Mouse (Mus musculus): ENCODE measurements at regions not wholly inside any gene's neighbourhood (a gene's known extent, or its start where the extent isn't known, plus 50 kb on each side); places are given as distances from the start of the nearest gene placed in this dataset.
"Not testable (repeated sequence)": the region's sequence is repeated elsewhere in the genome, so short reads cannot be mapped to it uniquely, and the experiment has no call there.

- no peak for TF ChIP-seq CTCF (IDR thresholded peaks at IDR 0.05; ENCODE audit: low read depth, low read length)
- no peak for TF ChIP-seq POLR2A (IDR thresholded peaks at IDR 0.05; ENCODE audit: borderline replicate concordance, low read depth, low read length)
- no peak overlapping the region for H3K4me3 ChIP-seq (ENCODE audit: insufficient read depth, low read length)
- H3K4me1 ChIP-seq (ENCODE audit: control insufficient read depth, insufficient read depth, low read length): no peaks in the 10 kb centered on the region
- H3K27ac ChIP-seq (ENCODE audit: insufficient read depth, low read depth, low read length): no peak overlapping the region
Observed at GRCm38 (mm10) chr13:26375546-26375945, 394.4 kb downstream of the Hdgfl1 start.

GRCm38 (mm10) chr13:26365911-26366310 lies 404.1 kb downstream of the Hdgfl1 start:
- not testable (repeated sequence) for H3K4me1 ChIP-seq (ENCODE audit: control insufficient read depth, insufficient read depth, low read length); H3K27ac ChIP-seq (ENCODE audit: insufficient read depth, low read depth, low read length); H3K4me3 ChIP-seq (ENCODE audit: insufficient read depth, low read length)

GRCm38 (mm10) chr13:26356341-26356740 lies 413.6 kb downstream of the Hdgfl1 start:
- Histone ChIP-seq H3K4me1 (ENCODE audit: control insufficient read depth, insufficient read depth, low read length) (no peaks in the 10 kb centered on the region), H3K27ac (ENCODE audit: insufficient read depth, low read depth, low read length) (no peak overlapping the region), H3K4me3 (ENCODE audit: insufficient read depth, low read length) (no peak overlapping the region)
- TF ChIP-seq POLR2A (IDR thresholded peaks at IDR 0.05; ENCODE audit: borderline replicate concordance, low read depth, low read length) (no peak), CTCF (IDR thresholded peaks at IDR 0.05; ENCODE audit: low read depth, low read length) (no peak)

- no peaks in the 10 kb centered on the region for H3K4me1 ChIP-seq (ENCODE audit: control insufficient read depth, insufficient read depth, low read length)
- H3K4me3 ChIP-seq (ENCODE audit: insufficient read depth, low read length): no peak overlapping the region
- TF ChIP-seq CTCF (IDR thresholded peaks at IDR 0.05; ENCODE audit: low read depth, low read length) (no peak), POLR2A (IDR thresholded peaks at IDR 0.05; ENCODE audit: borderline replicate concordance, low read depth, low read length) (no peak)
- no peak overlapping the region for H3K27ac ChIP-seq (ENCODE audit: insufficient read depth, low read depth, low read length)
Observed at GRCm38 (mm10) chr13:26354421-26354820, 415.5 kb downstream of the Hdgfl1 start.

- TF ChIP-seq CTCF (IDR thresholded peaks at IDR 0.05; ENCODE audit: low read depth, low read length) (no peak), POLR2A (IDR thresholded peaks at IDR 0.05; ENCODE audit: borderline replicate concordance, low read depth, low read length) (no peak)
- H3K4me3 ChIP-seq (ENCODE audit: insufficient read depth, low read length): no peak overlapping the region
Observed at GRCm38 (mm10) chr13:26350510-26350909, 419.5 kb downstream of the Hdgfl1 start.

GRCm38 (mm10) chr13:26338795-26339194 lies 431.2 kb downstream of the Hdgfl1 start:
- TF ChIP-seq POLR2A (IDR thresholded peaks at IDR 0.05; ENCODE audit: borderline replicate concordance, low read depth, low read length): no peak
- TF ChIP-seq CTCF (IDR thresholded peaks at IDR 0.05; ENCODE audit: low read depth, low read length): no peak
- Histone ChIP-seq H3K27ac (ENCODE audit: insufficient read depth, low read depth, low read length) (no peak overlapping the region), H3K4me3 (ENCODE audit: insufficient read depth, low read length) (no peak overlapping the region)

More at GRCm38 (mm10) chr13:26350510-26350909, 419.5 kb downstream of the Hdgfl1 start:
- Histone ChIP-seq H3K4me1 (ENCODE audit: control insufficient read depth, insufficient read depth, low read length) (no peaks in the 10 kb centered on the region), H3K27ac (ENCODE audit: insufficient read depth, low read depth, low read length) (no peak overlapping the region)

GRCm38 (mm10) chr13:26325066-26325465 lies 444.9 kb downstream of the Hdgfl1 start:
- Histone ChIP-seq H3K27ac (ENCODE audit: insufficient read depth, low read depth, low read length) (no peak overlapping the region), H3K4me3 (ENCODE audit: insufficient read depth, low read length) (no peak overlapping the region), H3K4me1 (ENCODE audit: control insufficient read depth, insufficient read depth, low read length) (no peaks in the 10 kb centered on the region)
- TF ChIP-seq POLR2A (IDR thresholded peaks at IDR 0.05; ENCODE audit: borderline replicate concordance, low read depth, low read length) (no peak), CTCF (IDR thresholded peaks at IDR 0.05; ENCODE audit: low read depth, low read length) (no peak)

More at GRCm38 (mm10) chr13:26338795-26339194, 431.2 kb downstream of the Hdgfl1 start:
- H3K4me1 ChIP-seq (ENCODE audit: control insufficient read depth, insufficient read depth, low read length): no peaks in the 10 kb centered on the region

- Histone ChIP-seq H3K4me1 (ENCODE audit: control insufficient read depth, insufficient read depth, low read length) (no peaks in the 10 kb centered on the region), H3K27ac (ENCODE audit: insufficient read depth, low read depth, low read length) (no peak overlapping the region), H3K4me3 (ENCODE audit: insufficient read depth, low read length) (no peak overlapping the region)
- no peak for TF ChIP-seq CTCF (IDR thresholded peaks at IDR 0.05; ENCODE audit: low read depth, low read length)
- TF ChIP-seq POLR2A (IDR thresholded peaks at IDR 0.05; ENCODE audit: borderline replicate concordance, low read depth, low read length): no peak
Observed at GRCm38 (mm10) chr13:26324633-26325032, 445.3 kb downstream of the Hdgfl1 start.

GRCm38 (mm10) chr13:26318557-26318956 lies 451.4 kb downstream of the Hdgfl1 start:
- Histone ChIP-seq H3K27ac (ENCODE audit: insufficient read depth, low read depth, low read length) (no peak overlapping the region), H3K4me3 (ENCODE audit: insufficient read depth, low read length) (no peak overlapping the region), H3K4me1 (ENCODE audit: control insufficient read depth, insufficient read depth, low read length) (no peaks in the 10 kb centered on the region)
- TF ChIP-seq CTCF (IDR thresholded peaks at IDR 0.05; ENCODE audit: low read depth, low read length): no peak
- TF ChIP-seq POLR2A (IDR thresholded peaks at IDR 0.05; ENCODE audit: borderline replicate concordance, low read depth, low read length): no peak

- Histone ChIP-seq H3K4me3 (ENCODE audit: insufficient read depth, low read length) (no peak overlapping the region), H3K27ac (ENCODE audit: insufficient read depth, low read depth, low read length) (no peak overlapping the region), H3K4me1 (ENCODE audit: control insufficient read depth, insufficient read depth, low read length) (no peaks in the 10 kb centered on the region)
- no peak for TF ChIP-seq POLR2A (IDR thresholded peaks at IDR 0.05; ENCODE audit: borderline replicate concordance, low read depth, low read length)
- no peak for TF ChIP-seq CTCF (IDR thresholded peaks at IDR 0.05; ENCODE audit: low read depth, low read length)
Observed at GRCm38 (mm10) chr13:26312246-26313010, 457.5 kb downstream of the Hdgfl1 start.

All from bone marrow macrophage, adult 2 months (primary cell).